Mouse (Mus musculus): ENCODE measurements around the gene Rbfox3.
A peak's percentile ranks its signal among the peaks of the same experiment; 100 is the strongest.

The Rbfox3 gene

DNA sequence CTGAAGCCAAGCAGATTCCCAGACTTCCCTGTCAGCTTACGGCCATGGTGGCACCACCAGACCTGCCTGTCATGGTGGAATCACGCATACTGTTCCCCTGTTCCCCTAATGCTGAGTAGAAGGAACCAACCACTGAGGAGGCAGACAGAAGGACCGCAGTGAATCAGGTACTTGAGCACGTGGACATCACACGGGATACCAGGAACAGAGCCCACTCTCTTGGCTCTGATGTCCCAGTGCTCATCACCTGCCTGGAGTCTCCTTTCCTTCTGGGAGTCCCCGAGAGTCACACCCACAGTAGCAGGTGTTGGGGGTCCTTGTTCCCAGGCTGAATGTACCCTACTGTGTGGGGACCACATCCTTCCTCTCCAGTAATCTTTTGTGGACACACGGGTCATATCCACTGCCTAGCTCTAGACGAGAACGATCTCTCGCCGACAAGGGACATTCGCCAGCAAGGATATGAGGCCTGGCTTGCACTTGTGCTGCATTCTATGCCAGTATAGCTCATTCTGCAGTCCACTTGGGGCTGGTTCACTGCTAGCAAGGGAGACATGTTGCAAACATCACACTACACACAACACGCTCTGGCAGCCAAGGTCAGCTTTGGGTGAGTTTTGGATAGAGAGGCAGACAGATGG, 32.7 kb downstream of the Rbfox3 start:
- DNase-seq, result no peak

GRCm38 (mm10) chr11:118875243-118875897, 36.0 kb downstream of the Rbfox3 start:
- peak; percentile 51 for DNase-seq

- DNase-seq, result no peak
Measured at GRCm38 (mm10) chr11:118874487-118875095, 36.8 kb downstream of the Rbfox3 start.

GRCm38 (mm10) chr11:118874022-118874421, 37.4 kb downstream of the Rbfox3 start:
- DNase-seq, result no peak

DNA sequence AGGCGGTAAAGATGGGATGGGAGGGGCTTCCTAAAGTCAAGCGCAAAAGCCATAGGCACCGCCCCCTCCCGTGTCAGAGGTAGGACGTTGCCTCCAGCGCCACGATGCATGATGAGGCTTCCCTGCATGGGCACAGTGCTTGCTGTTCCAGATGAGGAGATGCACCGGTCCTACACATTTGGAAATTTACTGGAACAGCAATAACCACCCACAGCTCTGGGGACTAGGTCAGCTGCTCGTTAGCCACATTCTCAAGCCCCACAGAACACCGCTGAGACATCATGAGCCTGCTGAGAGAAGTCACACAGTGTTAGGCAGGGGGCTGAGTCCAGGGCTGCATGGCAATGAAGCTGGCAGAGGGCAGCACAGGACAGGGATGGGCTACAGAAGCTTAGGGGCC, 39.9 kb downstream of the Rbfox3 start:
- no peak for DNase-seq

DNA sequence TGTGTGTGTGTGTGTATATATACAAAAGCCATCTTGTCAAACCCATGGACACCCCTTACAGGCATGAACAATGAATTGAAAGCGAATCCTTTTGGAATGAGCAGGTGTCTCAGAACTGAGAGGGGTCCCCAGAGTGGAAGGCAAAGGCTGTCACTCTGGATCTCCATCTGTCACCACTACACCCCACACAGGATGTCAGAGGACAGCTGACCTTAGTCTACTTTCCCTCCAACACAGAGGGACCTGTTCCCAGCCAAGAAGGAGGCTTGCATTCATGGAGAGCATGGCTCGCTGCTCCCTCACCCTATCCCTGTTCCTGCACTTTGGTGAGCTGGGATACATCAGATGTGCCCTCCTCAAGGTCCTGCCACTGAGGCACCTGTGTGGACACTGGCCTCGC, 48.0 kb downstream of the Rbfox3 start:
- no peak for DNase-seq

- no peak for DNase-seq
Measured at GRCm38 (mm10) chr11:118861801-118862431, 49.5 kb downstream of the Rbfox3 start.

DNA sequence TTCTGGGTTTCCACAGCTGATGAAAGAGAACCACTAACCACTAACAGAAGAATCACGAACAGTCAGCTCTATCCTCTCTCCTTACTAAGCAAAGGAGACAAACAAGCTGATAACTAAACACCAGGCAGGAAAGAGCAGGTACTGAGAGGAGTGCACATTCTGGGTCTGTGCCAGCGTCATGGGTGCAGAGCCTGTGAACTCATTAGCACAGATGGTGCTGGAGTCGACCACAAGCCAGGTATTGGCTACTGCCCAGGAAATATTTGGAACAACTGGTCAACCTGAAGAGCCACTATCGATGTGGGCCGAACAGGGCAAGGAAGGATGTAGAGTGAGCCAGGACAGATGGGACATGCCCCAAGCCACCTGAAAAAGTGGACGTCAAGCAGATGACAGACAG, 50.2 kb downstream of the Rbfox3 start:
- DNase-seq, result no peak

DNA sequence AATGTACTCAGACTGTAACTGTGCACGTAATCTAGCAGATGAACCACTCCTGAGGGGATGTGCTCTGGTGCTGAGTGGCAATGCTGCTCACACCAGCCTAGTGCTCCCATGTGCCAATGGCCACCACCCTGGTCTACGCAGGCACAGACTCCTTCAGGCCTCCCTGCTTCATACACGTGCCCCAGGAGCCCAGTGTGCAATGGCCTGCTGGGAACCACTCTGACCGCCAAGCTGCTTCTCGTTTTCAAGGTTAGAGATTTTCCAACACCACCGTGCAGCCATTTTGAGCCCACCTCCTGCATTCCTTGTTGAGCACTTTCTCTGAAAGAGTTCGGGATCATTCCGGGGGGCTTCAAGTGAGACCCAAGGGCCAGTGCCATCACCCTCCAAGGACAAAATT, 50.6 kb downstream of the Rbfox3 start:
- DNase-seq, result no peak

GRCm38 (mm10) chr11:118859839-118860238, 51.6 kb downstream of the Rbfox3 start:
- DNase-seq, result no peak

GRCm38 (mm10) chr11:118858305-118858704, 53.1 kb downstream of the Rbfox3 start:
- no peak for DNase-seq

GRCm38 (mm10) chr11:118851391-118851790, 60.0 kb downstream of the Rbfox3 start:
- DNase-seq, result no peak

DNA sequence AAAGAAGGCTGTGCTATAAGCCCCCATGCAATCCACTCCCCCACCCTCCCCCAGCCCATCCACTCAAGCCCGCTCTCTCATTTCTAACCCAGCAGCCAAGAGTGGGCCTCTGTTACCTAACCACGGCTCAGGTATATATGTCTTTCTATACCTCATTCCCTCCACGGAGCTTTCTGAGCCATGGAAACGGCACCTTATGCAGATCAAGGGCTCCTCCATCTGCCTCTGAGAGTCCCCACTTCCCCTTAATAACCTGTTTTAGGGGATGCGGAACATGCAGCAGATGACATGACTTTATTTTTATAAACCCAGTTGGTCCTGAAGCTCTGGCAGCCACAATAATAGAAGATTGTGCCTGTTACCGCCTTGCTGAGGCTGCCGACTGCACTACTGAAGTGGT, 63.4 kb downstream of the Rbfox3 start:
- DNase-seq, result no peak

- DNase-seq, result no peak
Measured at GRCm38 (mm10) chr11:118840992-118841391, 70.4 kb downstream of the Rbfox3 start.

DNA sequence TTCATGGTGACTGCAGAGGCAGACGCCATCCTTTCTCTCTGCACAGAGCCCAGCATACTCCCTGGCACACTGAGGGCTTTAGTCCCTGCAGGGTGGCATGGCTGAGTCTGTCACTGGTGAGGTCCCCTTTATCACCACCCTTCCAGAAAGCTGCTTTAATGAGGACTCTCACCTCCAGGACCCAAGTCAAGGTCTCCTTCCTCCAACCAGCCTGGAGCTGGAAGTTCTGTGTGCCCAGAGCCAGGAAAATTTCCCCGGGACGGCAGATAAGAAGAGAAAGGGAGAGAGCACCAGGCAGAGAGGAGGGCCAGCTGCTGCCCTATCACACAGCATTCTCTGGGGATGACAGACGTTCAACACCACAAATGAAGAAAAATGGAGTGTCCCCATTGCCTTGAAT, 73.2 kb downstream of the Rbfox3 start:
- DNase-seq, result no peak

DNA sequence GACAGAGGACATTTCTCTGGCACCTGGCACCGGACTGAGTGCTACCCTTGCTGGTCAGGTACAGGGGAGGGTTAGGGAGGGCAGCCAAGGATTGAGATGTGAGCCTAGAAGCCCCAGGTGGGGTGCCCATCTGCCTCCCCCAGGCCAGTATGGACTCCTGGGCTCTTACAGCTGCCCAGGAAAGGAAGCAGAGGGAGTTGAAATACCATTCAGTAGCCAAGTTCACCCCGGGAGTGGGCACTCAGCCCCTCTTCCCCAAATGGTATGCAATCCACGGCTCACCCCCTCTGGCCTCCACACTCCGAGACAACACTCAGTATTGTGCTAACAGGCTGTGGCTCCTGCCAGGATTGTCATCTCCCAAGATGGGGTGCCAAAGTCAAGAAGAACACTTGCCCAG, 74.5 kb downstream of the Rbfox3 start:
- no peak for DNase-seq

GRCm38 (mm10) chr11:118832793-118833481, 78.5 kb downstream of the Rbfox3 start:
- no peak for DNase-seq

DNA sequence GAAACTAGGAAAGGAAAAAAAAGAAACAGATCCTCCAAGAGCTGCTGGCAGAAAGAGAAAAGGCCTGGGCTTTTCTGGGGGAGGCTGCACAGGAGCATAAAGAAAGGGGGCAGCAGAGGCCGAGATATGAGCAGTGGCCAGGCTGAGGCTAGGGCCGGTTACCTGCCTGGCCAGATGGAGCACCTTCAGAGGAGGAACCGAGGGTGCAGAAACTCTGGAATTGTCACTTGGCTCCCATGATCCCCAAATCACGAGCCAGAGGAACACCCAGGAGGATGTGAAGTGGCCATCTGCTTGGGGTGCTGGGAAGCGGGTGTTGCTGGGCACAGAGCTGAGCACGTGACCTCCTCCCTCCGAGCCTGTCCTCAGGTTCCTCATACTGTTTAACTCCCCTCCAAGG, 79.7 kb downstream of the Rbfox3 start:
- no peak for DNase-seq

DNA sequence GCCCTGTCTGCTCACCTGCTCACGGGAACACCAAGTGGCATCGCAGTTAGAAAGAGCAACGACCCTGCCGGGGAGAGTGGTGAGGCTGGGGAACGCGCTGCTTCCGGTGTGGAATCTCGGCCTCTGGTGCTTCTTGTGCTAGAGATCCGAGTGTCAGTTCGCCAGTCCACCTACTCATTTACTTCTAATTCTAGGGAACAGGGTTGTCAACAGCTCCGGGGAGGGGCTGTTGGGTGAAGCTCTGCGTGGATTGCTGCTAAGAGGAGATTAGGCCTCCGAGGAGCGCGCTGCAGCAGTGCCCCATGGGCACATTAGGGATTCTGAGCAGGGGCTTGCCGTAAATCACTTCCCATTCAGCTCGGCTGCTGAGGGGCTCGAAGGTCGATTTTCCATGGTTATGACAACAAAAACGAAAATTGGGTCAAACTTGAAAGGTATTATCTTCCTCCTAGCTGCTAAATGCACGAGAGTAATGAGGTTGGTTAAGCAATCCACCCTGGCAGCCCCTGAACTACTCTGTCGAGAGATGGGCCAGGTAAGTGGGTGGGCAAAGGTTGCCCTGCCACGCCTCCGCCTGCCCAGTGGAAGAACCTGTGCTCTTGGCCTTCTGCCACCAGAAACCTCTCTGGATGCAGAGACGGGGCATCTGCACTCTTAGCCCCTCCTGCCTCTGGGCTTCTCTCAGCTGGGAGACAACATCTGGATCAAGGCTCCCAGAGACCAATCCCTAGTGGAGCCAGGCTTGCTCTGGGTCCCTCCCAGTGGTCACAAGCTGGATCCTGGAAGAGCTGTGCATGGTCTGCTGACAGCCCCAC, 85.9 kb downstream of the Rbfox3 start:
- DNase-seq, result no peak

DNA sequence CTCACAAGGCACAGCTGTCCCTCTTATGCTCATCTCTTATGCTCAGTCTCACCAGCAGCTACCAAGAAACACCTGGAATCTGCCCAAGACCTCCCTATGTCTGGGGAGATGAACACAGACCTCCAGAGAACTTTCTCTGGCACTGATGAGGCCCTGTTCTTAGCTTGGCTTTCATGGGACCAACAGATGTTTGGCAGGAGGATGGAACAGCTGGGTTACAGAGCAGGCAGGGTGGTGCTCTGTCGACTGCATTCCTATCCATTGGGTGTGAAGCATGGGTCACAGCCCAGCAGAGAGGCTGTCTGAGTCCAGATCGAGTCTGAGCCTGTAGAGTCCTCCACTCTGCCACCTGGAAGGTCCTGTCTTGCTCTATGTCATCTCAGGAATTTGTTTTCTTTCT, 90.0 kb downstream of the Rbfox3 start:
- no peak for DNase-seq

DNA sequence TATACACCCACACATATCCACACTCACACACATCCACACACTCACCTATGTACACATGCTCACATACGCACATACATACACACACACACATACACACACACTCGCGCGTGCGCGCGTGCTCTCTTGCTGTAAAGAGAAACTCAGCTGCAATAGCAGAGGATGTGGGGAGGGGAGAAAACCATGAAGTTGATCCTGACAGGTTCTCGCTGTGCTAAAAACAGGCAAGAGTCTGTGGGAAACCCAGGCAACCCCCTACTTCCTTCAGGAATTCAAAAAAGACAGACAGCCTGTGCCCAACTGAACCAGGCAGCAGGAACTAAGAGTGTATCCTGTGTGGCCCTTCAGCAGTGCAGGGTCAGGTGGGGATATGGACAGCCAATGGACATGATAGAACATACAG, 92.9 kb downstream of the Rbfox3 start:
- no peak for DNase-seq

DNA sequence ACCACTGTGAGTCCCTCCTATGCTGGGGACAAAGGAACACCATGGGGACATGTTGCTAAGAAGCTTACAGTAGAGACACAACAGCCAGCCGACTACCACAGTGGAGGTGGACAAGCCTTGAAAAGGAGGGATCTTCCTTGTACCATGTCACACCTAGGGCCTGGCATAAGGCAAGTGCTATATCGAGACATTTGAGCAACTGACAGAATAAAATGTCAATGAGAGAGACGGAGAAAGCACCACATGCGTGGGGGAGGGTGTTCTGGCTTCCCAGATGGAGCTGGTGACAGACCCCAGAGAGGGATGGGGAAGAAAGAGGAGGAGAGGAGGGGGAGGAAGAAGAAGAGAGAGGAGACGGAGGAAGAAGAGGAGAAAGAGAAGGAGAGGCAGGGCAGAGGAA, 96.3 kb downstream of the Rbfox3 start:
- DNase-seq, result no peak

GRCm38 (mm10) chr11:118813942-118814341, 97.5 kb downstream of the Rbfox3 start:
- no peak for DNase-seq
